Mouse (Mus musculus) heart, postnatal 4 days (tissue): Measurements from ENCODE around the gene Tspan18. TPM values are rescaled to one million over a fixed set of nuclear protein-coding genes. Genes with fewer than 3 reads are reported as not detected.

Experiments used
- DNase-seq: peaks from one replicate; pipeline ENCODE4 v3.0.0; 2021
- total RNA-seq, 2 experiments: library from RNA; stranded (reverse); gene quantifications; 2 replicates each; pipeline ENCODE4 v1.2.3; 2021

Tspan18 gene
- total RNA-seq, 2 experiments from 2014 or later, result 60.2 to 64.7 TPM

DNA sequence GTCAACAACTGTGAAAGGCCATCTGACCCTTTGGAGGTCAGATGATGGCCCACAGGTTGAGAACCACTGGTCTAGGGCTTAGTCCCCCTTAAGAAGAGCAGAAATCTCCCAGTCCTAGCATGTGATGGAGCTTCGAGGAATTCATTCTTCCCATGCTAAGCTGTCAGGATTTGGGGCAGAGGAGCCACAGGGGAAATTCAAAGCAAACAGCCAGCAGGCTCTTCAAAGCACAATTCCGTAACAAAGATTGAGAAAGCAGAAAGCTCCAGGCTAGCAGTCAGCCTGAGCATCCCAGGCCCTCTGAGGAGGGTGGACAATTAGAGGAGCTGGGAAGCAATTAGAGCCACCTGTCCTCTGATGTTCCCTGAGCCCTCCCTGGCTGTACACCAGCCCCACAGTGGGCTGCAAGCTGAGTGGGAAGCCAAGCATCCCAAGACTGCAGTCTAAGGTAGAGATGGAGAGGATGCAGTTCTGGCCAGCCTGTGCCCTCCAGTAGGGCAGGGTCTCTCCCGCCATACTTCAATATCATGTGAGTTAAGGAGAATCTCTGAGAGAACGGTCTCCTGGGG lies 173.8 kb downstream of the Tspan18 start:
- DNase-seq, result no peak

DNA sequence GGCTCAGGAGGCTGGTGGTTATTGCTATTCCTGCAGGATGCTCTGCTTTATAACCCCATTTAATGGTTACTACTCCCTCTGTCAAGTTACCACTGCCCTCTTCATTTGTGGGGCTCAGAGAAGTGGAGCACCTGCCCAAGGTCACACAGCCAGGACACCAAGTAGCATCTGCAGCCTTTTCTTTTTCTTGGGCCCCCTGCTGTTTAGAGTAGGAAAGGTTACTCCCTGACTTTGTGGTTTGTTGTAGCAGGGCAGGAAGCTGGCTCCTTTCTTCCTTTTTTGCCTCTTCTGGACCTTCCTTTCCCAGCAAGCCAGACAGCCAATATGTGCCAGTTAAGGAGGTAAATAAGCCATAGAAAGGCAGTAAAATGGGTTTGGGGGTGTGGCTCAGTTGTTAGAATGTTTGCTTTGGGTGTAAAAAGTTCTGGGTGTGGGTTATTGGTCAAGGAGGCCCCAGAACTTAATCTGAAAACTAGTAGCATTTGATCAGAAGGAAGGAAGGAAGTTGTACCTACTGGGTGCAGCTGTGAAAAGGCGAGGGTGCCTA lies 179.7 kb downstream of the Tspan18 start:
- DNase-seq, result no peak

DNA sequence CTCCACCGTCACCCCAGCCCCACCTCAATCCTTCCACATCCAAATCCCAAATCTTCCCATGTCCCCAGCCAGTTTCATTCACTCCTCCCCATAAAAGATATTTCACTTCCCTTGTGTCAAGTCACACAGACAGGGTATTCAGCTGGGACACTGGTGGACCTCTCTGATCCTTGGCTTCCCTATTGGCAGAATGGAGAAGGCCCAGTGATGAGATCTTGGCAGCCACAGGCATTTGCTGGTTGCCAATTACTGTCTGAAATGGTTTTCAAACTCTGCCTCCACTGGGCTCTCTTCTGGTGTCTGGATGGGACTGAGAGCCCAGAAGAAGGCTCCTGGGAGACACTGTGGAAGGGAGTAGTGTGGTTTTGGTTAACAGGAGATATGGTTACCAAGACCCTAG lies 180.5 kb downstream of the Tspan18 start:
- no peak for DNase-seq

DNA sequence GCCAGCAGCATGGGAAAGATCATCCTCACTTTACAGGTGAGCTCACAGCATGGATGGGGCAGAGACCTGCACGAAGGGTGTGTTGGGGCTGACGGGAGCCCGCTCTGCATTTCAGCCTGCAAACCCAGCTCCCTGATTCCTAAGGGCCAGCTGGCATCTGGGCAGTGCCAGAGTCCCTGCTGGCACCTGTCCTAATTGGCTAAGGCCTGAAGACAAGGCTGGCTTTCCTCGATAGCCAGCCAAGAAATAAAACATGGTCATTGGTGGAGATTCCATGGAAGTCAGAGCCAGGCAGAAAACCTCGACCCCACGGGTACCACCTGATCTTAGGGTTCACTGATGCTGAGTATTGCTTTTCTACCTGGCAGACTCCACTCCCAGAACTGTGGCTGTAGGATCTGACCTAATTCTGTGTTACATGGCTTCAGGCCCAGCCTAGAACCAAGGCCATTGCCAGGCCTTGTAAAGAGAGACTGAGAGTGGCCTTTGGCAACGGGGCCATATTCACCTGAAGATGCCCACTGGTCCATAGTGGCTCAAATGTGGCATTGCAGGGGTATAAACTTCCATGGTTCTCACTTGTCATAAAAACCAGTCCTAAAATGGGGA lies 181.3 kb downstream of the Tspan18 start:
- DNase-seq, result no peak

DNA sequence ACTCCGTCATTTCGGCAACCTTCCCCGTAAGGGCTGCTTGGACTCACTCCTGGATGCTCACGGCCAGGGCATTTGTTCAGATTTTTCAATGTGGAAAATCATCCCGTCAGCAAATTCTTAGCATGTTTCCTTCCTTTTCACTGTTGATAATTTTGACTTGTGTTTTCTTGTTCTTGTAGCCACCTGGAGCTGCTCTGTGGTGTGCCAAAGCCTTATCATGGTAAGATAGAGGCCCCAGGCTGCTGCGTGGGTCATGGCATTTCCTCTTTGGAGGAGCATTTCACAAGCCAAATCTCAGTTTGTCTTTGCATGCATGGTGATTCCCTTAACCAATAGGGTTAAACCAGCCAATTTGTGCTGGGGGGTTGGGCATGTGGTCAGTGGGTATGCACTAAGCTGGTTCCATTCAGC lies 182.1 kb downstream of the Tspan18 start:
- no peak for DNase-seq

Other genes with a start within 250 kb of the Tspan18 start
- 10 to 100 TPM; 79.0 to 82.5 TPM for gene Trp53i11, start 147.0 kb downstream of the Tspan18 start, total RNA-seq
- gene Cd82, start 128.6 kb upstream of the Tspan18 start, total RNA-seq, result 10 to 100 TPM; 18.4 to 19.7 TPM
- gene Gm10803, start 226.1 kb upstream of the Tspan18 start, total RNA-seq, result not detected